Mouse (Mus musculus) heart, adult 2 months (tissue): Measurements from ENCODE around the gene Lrrc29.

Source experiments
- CTCF ChIP-seq: fragments of 200-600 bp; IDR thresholded peaks from 2 replicates; pipeline ENCODE4 v1.8.1; 2022; ENCODE audit warnings: antibody characterized with exemption, mild to moderate bottlenecking, moderate library complexity
- POLR2A ChIP-seq: fragments of 200-500 bp; IDR thresholded peaks from 2 replicates; pipeline ENCODE4 v1.6.1; 2011; ENCODE audit warnings: mild to moderate bottlenecking, low read depth, low read length, control low read depth; ENCODE audit not compliant: insufficient read depth

DNA sequence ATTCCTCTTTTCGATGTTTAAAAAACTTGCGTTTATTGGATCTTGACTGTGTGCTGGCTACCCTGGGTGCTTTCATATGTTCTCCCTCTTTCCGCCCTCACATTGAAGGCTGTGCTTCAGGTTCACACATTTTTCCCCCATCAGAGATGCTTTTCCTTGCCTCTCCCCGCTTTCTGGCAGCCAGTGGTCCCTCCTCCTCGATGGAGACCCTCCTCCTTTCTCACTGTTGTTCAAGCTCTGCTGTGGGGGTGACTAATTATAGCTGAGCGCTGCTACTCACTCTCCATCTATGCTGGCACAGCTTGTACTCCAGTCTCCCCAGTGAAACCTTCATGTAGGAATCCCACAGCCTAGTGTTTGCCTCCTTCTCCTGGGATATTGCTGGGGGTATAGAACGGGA, 24.1 kb upstream of the Lrrc29 start:
- TF ChIP-seq CTCF = no peak
- no peak for TF ChIP-seq POLR2A
